Mouse (Mus musculus): ENCODE data around the gene 1700022I11Rik.
"Not testable (repeated sequence)": the region's sequence is repeated elsewhere in the genome, so short reads cannot be mapped to it uniquely, and the experiment has no call there.

1700022I11Rik gene

DNA sequence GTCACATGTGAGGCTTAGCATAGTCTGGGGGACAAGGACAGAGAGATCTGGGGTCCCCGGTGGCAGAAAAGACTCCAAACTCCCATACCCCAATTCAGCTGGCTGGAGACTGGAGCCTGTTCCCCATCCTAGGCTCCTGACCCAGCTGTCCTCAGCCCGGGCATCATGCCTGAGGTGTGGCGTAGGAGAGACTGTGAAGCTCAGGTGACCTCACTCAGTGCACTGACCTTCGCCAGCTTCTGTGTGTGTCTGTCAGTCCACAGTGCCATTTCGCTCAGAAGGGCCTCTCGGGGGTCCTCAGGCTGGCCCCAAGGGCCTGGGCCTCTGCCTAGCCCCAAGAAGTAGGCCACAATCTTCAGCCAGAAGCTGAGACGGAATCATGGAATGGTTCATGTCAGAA is 16.8 kb upstream of the 1700022I11Rik start:
- no peak for DNase-seq

- DNase-seq = peak; percentile 41
These were observed 15.8 kb upstream of the 1700022I11Rik start for GRCm38 (mm10) chr4:42953435-42954094.

- DNase-seq = peak; percentile 74
These were observed 15.1 kb upstream of the 1700022I11Rik start for GRCm38 (mm10) chr4:42954297-42954696.

- no peak for DNase-seq
These were observed 14.2 kb upstream of the 1700022I11Rik start for GRCm38 (mm10) chr4:42955200-42955599.

DNA sequence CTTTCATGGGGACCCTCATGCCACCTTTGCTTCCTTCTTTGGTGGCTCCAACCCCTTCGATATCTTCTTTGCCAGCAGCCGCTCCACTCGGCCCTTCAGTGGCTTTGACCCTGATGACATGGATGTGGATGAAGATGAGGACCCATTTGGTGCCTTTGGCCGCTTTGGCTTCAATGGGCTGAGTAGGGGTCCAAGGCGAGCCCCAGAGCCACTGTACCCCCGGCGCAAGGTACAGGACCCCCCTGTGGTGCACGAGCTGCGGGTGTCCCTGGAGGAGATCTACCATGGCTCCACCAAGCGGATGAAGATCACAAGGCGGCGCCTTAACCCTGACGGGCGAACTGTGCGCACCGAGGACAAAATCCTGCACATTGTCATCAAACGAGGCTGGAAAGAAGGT is 12.8 kb upstream of the 1700022I11Rik start:
- no peak for DNase-seq

DNA sequence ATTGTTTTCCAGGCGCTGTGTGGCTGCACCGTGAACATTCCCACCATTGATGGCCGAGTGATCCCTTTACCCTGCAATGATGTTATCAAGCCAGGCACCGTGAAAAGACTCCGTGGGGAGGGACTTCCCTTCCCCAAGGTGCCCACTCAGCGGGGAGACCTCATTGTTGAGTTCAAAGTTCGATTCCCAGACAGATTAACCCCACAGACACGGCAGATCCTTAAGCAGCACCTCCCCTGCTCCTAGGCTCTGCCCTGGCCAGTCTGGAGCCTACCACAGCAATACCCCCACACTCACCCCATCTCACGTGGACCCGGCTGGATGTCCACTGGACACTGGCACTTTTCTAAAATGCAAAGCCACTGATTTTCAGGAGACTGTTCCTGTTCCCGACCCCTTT is 12.1 kb upstream of the 1700022I11Rik start:
- DNase-seq = no peak

DNA sequence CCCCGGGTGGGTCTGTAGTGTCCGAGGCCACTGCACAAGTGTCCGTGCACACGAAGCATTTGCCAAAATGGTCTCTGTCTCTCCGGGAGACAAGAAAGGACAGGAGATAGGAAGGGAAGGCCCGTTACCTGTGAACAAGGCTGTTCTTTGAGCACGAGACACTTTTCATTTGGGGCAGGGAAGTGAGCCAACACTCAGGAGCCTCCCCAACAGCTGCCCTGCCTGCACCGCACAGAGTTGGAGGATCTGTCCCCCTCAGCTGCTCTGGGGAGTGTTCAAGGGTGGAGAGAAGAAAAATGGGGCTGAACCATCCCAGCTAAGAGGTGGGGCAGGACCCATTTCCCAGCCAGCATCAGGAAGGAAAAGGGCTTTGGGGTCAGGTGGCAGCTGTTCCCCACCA is 11.4 kb upstream of the 1700022I11Rik start:
- DNase-seq = no peak

DNA sequence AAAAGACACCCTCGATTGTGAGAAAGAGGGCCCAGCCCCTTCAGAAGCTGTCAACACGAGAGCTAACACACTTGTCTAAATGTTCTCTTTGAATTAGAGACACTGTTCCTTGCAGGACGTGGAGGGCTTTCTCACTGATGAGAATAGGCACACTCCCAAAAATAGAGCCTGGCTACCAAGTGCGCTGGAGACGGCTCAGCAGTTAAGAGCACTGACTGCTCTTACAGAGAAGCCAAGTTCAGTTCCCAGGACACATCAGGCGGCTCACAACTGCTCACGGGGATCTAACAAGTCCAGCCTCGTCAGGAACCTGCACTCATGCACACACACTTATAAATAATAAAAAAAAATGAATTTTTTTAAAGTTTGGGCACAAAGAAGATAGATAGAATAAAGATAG is 10.5 kb upstream of the 1700022I11Rik start:
- DNase-seq = no peak

- DNase-seq = no peak
These were observed 10.0 kb upstream of the 1700022I11Rik start for GRCm38 (mm10) chr4:42959382-42959781.

DNA sequence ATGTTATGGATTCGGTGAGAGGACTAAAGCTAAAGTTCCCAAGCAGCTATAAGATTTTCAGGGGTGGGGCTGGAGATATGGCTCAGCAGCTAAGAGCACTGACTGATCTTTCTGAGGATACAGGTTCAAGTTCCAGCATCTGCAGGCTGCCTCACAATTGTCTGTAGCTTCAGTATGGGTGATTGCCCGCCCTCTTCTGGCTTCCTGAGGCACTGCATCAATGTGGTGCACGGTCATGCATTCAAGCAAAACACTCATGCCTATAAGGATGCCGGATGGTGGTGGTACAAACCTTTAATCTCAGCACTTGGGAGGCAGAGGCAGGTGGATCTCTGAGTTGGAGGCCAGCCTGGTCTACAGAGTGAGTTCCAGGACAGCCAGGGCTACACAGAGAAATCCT is 7.8 kb upstream of the 1700022I11Rik start:
- peak; percentile 50 for DNase-seq

GRCm38 (mm10) chr4:42963480-42963879 is 5.9 kb upstream of the 1700022I11Rik start:
- no peak for DNase-seq

- DNase-seq = peak; percentile 75
These were observed 4.2 kb upstream of the 1700022I11Rik start for GRCm38 (mm10) chr4:42965039-42965719.

- no peak for DNase-seq
These were observed 3.5 kb downstream of the 1700022I11Rik start for GRCm38 (mm10) chr4:42972952-42973351.

DNA sequence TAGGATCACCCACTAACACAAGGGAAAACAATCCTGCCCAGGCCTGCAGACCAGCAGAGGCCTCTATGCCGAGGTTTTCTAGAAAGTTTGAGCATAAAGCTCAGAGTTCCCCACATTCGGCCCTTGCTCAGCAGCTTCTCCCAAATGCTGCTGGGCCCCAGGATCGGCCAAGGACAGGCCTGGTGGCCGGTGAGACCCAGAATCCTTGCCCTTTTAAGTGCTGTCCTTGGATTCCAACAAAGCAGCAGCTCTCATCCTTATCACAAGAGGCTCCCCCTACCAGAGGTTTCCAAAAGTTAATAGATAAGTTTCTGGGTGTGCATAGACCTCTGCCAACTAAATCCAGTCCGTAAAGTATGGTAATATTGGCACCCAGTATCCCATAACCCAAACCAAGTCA is 4.5 kb downstream of the 1700022I11Rik start:
- DNase-seq = no peak

DNA sequence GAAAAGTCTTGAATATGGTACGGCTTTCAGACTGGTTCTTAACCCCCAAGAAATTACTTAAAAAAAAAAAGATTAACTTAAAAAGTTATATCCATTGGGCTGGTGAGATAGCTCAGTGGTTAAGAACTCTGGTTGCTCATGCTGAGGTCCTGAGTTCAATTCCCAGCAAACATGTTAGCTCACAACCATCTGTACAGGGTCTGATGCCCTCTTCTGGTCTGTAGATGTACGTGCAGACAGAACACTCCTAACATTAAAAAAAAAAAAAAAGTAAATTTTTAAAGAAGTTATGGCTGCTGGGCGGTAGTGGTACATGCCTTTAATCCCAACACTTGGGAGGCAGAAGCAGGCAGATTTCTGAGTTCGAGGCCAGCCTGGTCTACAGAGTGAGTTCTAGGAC is 8.7 kb downstream of the 1700022I11Rik start:
- no peak for DNase-seq

- not testable (repeated sequence) for DNase-seq
These were observed 11.1 kb downstream of the 1700022I11Rik start for GRCm38 (mm10) chr4:42980467-42980866.

GRCm38 (mm10) chr4:42988296-42988695 is 18.9 kb downstream of the 1700022I11Rik start:
- no peak for DNase-seq

DNA sequence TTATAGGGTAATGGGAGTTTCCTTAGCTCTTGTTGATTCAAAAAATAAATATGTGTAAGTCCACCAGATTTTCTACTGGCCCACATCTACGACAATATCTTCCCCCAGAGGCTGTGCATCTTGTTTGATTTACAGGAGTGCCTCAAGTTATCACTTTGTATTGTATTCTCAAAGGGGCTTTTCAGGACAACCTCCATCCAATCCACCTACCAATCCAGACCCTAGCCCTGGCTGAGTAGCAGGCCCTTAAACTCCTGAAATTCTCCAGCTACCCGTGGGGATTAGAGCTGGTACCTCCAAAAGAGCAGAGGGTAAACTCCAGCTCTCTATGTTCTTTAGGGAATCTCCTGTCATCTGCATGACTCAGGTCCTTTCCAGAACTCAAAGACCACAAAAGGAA is 28.6 kb downstream of the 1700022I11Rik start:
- no peak for DNase-seq

- DNase-seq = peak; percentile 85
These were observed 30.2 kb downstream of the 1700022I11Rik start for GRCm38 (mm10) chr4:42999451-43000140.

- DNase-seq = peak; percentile 99
These were observed 31.0 kb downstream of the 1700022I11Rik start, which contains the start of gene Vcp for GRCm38 (mm10) chr4:43000141-43000986. Gene Vcp (minus strand): TSS chr4:43000507.

- DNase-seq = no peak
These were observed 31.9 kb downstream of the 1700022I11Rik start for GRCm38 (mm10) chr4:43001272-43001671.

DNA sequence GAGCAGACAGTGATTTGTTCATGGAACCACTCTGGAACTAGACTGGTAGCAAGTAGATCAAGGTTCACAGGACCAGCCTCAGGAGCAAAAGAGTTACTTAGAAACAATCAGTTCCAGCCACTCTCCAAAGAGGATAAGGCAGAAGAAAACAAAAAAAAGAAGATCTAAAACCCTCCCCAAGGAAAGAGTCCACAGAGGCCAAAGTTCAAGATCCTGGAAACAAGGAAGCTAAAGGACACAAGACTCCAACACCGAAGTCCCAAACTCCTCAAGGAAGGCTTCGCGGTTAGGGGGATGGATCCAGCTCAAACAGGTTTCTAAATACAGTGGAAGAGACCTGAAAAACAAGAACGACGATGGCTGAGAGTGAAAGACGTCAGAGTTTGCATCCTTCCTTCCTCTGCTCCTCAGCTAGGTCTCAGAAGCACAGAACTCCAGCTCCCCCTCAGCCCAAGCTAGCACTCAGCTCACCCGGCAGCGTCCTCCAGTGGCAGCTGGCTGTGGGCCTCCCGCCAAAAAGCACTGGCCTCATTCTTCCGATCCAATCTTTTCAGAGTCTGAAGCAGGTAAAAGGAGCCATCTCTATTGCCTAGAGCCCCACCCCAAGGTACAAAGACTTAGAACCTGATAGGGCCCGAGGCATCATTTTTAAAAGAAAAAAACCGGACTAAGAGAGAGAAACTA is 33.5 kb downstream of the 1700022I11Rik start:
- DNase-seq = no peak
